Mouse (Mus musculus): ENCODE measurements around the gene Enkur.

Gene Enkur

GRCm38 (mm10) chr2:21187576-21187975 is 17.6 kb downstream of the Enkur start:
- peak; percentile 57 to 84 for DNase-seq

DNA sequence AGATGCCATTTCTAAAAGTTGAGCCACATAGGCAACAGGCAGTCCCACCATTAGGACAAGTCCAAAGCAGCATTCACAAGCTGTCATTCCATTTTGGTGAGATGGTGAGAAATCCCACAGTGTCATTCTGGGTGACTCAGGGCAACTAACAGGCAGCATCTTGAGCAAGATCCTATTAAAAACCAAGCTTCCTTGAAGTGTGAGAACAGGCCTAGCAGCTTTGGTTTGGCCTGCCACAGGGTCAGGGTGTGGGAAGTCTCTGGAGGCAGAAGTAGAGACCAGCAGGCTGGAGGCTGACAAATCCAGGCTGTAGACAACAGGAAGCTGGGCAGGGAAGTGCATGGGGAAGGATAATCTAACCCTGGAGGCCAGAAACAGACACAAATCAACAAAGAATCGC is 22.4 kb downstream of the Enkur start:
- DNase-seq: no peak

GRCm38 (mm10) chr2:21179136-21179535 is 26.0 kb downstream of the Enkur start:
- no peak for DNase-seq

DNA sequence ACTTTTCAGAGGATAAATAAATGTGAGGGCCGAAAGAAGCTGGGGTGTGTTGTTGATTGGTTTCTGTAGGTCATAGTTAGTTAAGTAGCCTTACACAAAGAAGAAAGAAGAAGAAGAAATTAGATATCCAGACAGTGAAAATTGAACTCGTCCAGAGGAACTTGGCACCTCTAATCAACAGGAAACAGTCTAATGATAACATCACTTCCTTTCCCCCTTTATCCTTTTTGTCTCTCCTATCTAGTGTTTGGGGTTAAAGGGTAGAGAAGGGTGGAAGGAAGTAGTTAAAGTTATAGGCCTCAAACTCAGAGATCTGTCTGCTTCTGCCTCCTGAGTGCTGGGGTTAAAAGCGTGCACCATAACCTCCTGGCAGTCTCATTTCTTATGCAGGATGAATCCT is 32.4 kb downstream of the Enkur start:
- no peak for DNase-seq

- DNase-seq: no peak
Observed at GRCm38 (mm10) chr2:21167916-21168315, 37.2 kb downstream of the Enkur start.

GRCm38 (mm10) chr2:21164296-21164695 is 40.9 kb downstream of the Enkur start:
- no peak for DNase-seq

DNA sequence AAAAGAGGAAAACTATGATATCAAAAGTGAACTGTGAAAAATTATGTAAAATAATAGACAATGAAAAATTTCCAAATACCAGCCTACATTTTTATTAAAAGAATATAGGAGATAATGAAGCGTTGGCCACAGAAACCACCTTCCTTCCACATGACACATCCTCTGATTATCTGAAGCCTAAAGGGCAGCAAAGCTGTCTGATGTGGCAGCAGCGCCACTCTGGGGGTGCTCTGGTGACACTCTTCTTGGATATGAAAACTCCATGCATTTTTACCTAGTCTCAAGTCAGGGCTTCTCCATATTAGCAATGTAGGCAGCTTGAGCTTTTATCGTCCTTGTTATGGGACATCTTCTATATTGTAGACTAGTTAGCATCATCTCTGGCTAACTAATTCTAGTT is 51.7 kb downstream of the Enkur start:
- DNase-seq: no peak

DNA sequence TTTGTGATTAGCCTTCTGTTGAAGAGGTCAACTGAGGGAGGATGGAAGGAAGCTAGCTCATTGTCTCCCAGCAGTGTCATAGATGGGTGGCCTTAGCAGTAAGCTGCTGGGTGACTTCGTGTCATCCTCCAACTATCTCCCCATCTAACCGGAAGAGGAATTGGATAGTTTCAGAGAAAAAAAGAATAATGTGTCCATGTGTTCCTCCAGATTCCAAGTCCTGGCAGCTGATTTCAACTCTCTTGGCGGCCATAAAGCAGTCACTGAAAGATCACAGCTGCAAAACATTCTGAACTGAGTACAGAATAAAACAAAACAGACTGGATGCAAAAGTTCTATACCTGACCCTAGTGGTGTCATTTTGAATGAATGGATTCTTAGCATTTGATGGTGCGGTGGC is 58.0 kb downstream of the Enkur start:
- no peak for DNase-seq

GRCm38 (mm10) chr2:21146486-21146885 is 58.7 kb downstream of the Enkur start:
- no peak for DNase-seq

DNA sequence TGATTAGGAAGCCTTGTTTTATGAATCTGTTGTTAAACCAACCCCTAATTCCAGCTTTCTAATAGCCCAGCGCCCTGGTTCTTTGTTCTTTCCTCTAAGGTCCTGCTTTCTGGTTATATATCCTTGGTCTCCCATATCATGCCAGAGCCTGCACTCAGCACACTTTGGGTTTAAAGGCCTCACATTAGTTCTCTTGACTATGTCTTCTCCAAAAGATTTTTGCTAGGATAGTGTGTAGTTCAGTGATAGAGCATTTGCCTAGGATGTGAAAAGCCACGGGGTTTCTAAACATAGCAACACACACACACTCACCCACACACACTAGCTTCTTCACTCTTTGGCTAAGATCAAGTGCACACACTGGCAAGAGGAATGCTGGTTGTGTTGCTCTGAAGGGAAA is 62.5 kb downstream of the Enkur start:
- DNase-seq: no peak

DNA sequence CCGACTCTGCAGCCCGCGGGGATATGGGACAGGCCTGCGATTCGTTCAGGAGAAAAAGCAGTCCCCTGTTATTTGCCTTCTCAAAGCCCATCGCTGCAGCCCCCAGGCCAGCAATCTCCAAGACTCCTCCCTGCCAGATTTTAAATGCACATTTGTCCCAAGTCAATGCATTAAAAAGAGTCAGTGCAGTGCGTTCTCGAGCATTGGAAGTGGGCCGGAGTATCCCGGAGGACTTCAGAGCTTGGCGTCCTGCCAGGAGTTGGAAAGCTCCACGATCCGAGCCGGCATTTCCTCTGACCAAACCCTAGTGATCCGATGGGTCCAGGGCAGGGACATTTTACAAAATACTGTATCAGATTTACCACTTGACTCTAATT is 63.0 kb downstream of the Enkur start:
- DNase-seq: peak; percentile 74 to 82

GRCm38 (mm10) chr2:21141520-21142203 is 63.5 kb downstream of the Enkur start:
- peak; percentile 21 to 47 for DNase-seq

DNA sequence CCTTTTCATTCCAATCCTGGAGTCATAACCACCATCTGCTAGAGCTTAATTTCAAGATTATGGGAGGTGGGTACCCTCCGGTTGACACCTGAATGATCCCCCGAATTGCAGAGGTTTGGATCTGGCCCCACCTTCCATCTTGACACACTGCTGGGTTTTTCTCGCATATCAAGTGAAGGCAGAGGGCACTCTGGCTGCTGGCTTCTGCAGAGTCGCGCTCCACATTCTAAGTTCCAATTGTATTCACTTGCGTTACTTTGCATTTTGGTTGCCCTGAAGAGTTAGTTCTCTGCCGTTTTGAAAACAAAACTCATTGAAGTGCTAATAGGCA is 64.0 kb downstream of the Enkur start:
- DNase-seq: no peak

Data from kidney, postnatal 25 days (tissue).